In genomic region chr4:41707011-41707535, GRCm38 (mm10) we compare ENCODE assay signal across 1 mouse cellular context.
TF ChIP-seq lines count a peak whose summit lies in the region.

No protein-coding gene starts in this region.

TF ChIP-seq in MEL, 35 proteins besides CTCF, POLR2A, EP300 and RAD21 (continued from another document):
- TF ChIP-seq CHD2 (IDR thresholded peaks at IDR 0.05; ENCODE audit: low read length) (no peak), JUND (IDR thresholded peaks at IDR 0.05; ENCODE audit: low read depth, low read length) (no peak)
